Mouse (Mus musculus) lung, adult 2 months (tissue): ENCODE measurements around the gene Casp1. TPM values are rescaled to one million over a fixed set of nuclear protein-coding genes. Genes with fewer than 3 reads are reported as not detected.

Experiments
- DNase-seq: peaks from one replicate; pipeline ENCODE4 v3.0.0; 2022
- H3K4me1 ChIP-seq: fragments of 200-500 bp; 2 replicates; pipeline ENCODE4 v1.6.1; 2011; ENCODE audit warnings: low read length; ENCODE audit not compliant: control insufficient read depth, insufficient read depth
- H3K4me3 ChIP-seq: fragments of 200-500 bp; replicated peaks from 2 replicates; pipeline ENCODE3; 2011; ENCODE audit warnings: low read depth, mild to moderate bottlenecking, control low read depth, low read length; ENCODE audit errors: extremely low read depth
- CTCF ChIP-seq: fragments of 200-500 bp; IDR thresholded peaks from 2 replicates; pipeline ENCODE4 v1.5.1; 2011; ENCODE audit warnings: mild to moderate bottlenecking, low read length, control low read depth; ENCODE audit not compliant: insufficient read depth
- POLR2A ChIP-seq: fragments of 200-500 bp; IDR thresholded peaks from 2 replicates; pipeline ENCODE4 v1.6.1; 2011; ENCODE audit warnings: low read depth, mild to moderate bottlenecking, control low read depth, low read length, borderline replicate concordance; ENCODE audit errors: extremely low read depth
- polyA plus RNA-seq: library from polyadenylated mRNA; depleted of rRNA; stranded (reverse); fragments of >200 nt; gene quantifications from 2 replicates; pipeline ENCODE4 v1.2.3, GENCODE M21; 2012; rRNA removed

Casp1 gene
- polyA plus RNA-seq, 1 experiment: 1.2 TPM

DNA sequence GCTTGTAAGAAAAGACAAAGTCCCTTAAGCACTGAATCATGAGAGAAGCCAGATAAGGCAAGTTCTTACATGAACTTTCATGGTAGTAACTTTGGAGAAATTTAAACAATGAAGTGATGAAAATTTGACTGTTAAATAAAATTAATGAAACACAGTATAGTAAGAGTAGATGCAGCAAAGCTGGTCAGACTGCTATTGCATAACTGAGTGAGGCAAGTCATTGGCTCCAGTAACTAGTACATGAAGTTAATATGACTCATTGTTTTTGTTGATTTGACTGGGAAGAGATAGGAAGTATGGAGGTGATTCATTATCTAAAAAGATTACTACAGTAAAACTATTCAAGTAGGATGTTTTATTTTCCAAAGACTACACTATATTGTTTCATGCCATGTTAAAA lies 58.5 kb downstream of the Casp1 start:
- TF ChIP-seq CTCF (no peak), POLR2A (no peak)
- H3K4me3 ChIP-seq: no peak overlapping the region
- no peak for DNase-seq

More for the DNA sequence above, 58.5 kb downstream of the Casp1 start:
- no peaks in the 10 kb centered on the region for H3K4me1 ChIP-seq

Other genes starting within 250 kb of the Casp1 start
- gene Casp4, start 10.3 kb downstream of the Casp1 start, polyA plus RNA-seq: 4.2 and 4.5 TPM in 2 replicates
- gene Casp12, start 46.9 kb downstream of the Casp1 start, polyA plus RNA-seq: 1.9 and 2.9 TPM in 2 replicates